Comparison of ENCODE assay signal across 22 mouse cellular contexts in the genomic region with DNA sequence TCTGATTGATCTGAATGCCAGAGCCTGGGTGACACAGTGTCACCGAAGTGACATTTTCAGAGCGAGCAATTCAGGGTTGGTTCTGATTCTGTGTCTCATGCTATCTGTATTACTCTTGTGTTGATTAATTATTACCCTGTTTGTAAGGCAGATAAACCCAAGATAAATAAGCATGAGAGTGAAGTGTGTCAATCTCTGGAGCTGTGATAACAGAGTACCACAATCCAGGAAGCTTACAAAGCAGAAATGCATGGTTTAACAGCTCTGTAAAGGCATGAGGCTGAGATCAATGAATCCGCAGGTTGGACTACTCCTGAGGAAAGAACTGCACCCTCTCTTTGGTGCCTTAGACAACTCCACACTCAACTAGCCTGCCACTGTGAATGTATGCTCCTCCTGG.
DNase-seq lines count a peak whose midpoint lies in the region; ATAC-seq and TF ChIP-seq lines count a peak whose summit lies in the region.
"Had no signal": no experiment of that assay in that cellular context is flagged by ENCODE, and none has a peak within 500 bp of the region (broad histone marks: within the 10 kb centered on the region; RNA-seq: fewer than 3 reads in every experiment).

No protein-coding gene starts in this region.

- TF ChIP-seq POLR2A in liver, adult 2 months (IDR thresholded peaks at IDR 0.05; ENCODE audit: extremely low read depth, insufficient read depth, low read length), result no peak

- 0 out of 2 replicates have a peak, but pooled peaks cover 3% of the 10 kb centered on the region for H3K27me3 ChIP-seq in liver, adult 2 months (ENCODE audit: control insufficient read depth, insufficient read depth, low read length)
- no peaks in the 10 kb centered on the region for H3K27me3 ChIP-seq in intestine, embryonic 15.5 days (replicated peaks)
- H3K27me3 ChIP-seq in intestine, embryonic 16.5 days (replicated peaks; ENCODE audit: control insufficient read depth, insufficient read depth, low read length), result no peaks in the 10 kb centered on the region
- no peaks in the 10 kb centered on the region for H3K27me3 ChIP-seq in intestine, postnatal 0 days (replicated peaks; ENCODE audit: control insufficient read depth, insufficient read depth, low read length)
- H3K27me3 ChIP-seq: CH12.LX had no signal

- H3K9me3 ChIP-seq in intestine, embryonic 15.5 days, result no peaks in the 10 kb centered on the region
- no peaks in the 10 kb centered on the region for H3K9me3 ChIP-seq in intestine, embryonic 16.5 days (ENCODE audit: control insufficient read depth, low read length)
- no peaks in the 10 kb centered on the region for H3K9me3 ChIP-seq in intestine, postnatal 0 days (ENCODE audit: control insufficient read depth)
- H3K9me3 ChIP-seq: G1E had no signal

- TF ChIP-seq CTCF in liver, adult 2 months (IDR thresholded peaks at IDR 0.05; ENCODE audit: low read depth, low read length), result no peak
- TF ChIP-seq CTCF in intestine, postnatal 0 days (IDR thresholded peaks at IDR 0.05; ENCODE audit: low read depth), result no peak

- intact Hi-C loops in heart, postnatal 10 days (cut with DNase I), result no loop called here

- no peak overlapping the region for H3K9ac ChIP-seq in liver, adult 2 months (ENCODE audit: low read depth, low read length)
- H3K9ac ChIP-seq in intestine, embryonic 15.5 days, result no peak overlapping the region
- no peak overlapping the region for H3K9ac ChIP-seq in intestine, embryonic 16.5 days (ENCODE audit: low read depth, low read length)
- no peak overlapping the region for H3K9ac ChIP-seq in intestine, postnatal 0 days (ENCODE audit: low read depth, low read length)

- H3K4me2 ChIP-seq in intestine, embryonic 15.5 days (replicated peaks), result no peak overlapping the region
- no peak overlapping the region for H3K4me2 ChIP-seq in intestine, embryonic 16.5 days (ENCODE audit: low read depth, low read length)
- H3K4me2 ChIP-seq in intestine, postnatal 0 days (replicated peaks; ENCODE audit: low read depth), result peak overlapping the region; percentile 21; the same call in 1 of the 2 replicates

- no peaks in the 10 kb centered on the region for H3K79me2 ChIP-seq in liver, adult 2 months (ENCODE audit: control insufficient read depth, insufficient read depth, low read length)

- peak; percentile 55 for DNase-seq in liver, adult 2 months (ENCODE audit: extremely low read depth, low read depth, low spot score)
- DNase-seq in liver, result no peak
- no peak for DNase-seq in B cell, adult 2 months
- DNase-seq in heart, postnatal 10 days, result no peak
- DNase-seq in cerebellum, adult 11-12 months, result no peak
- DNase-seq: adrenal gland, adult 2 months; adrenal gland, adult 8-10 months; adrenal gland, postnatal 10 days; adrenal gland, postnatal 14 days; adrenal gland, postnatal 25 days; adrenal gland, postnatal 36 days; cerebellum, adult 11 months; cerebellum, adult 18-20 months; cerebellum, adult 2 months had no signal

- 31% methylated on average over 3 of the region's 3 CpGs for WGBS in liver, adult 2 months
- 70% methylated on average over 3 of the region's 3 CpGs for WGBS in intestine, embryonic 15.5 days
- WGBS in intestine, embryonic 16.5 days, result 67% methylated on average over 3 of the region's 3 CpGs
- WGBS in intestine, postnatal 0 days, result 41% methylated on average over 3 of the region's 3 CpGs

- no peaks in the 10 kb centered on the region for H3K36me3 ChIP-seq in liver, adult 2 months (ENCODE audit: control insufficient read depth, insufficient read depth, low read length)
- no peaks in the 10 kb centered on the region for H3K36me3 ChIP-seq in intestine, embryonic 15.5 days
- no peaks in the 10 kb centered on the region for H3K36me3 ChIP-seq in intestine, embryonic 16.5 days (ENCODE audit: control insufficient read depth, insufficient read depth, low read length)
- H3K36me3 ChIP-seq in intestine, postnatal 0 days (ENCODE audit: control insufficient read depth, insufficient read depth), result no peaks in the 10 kb centered on the region
- H3K36me3 ChIP-seq: G1E had no signal

- H3K4me1 ChIP-seq in liver, adult 2 months (ENCODE audit: control insufficient read depth, insufficient read depth, low read length), result no peaks in the 10 kb centered on the region
- no peaks in the 10 kb centered on the region for H3K4me1 ChIP-seq in intestine, embryonic 15.5 days (replicated peaks)
- H3K4me1 ChIP-seq in intestine, embryonic 16.5 days (ENCODE audit: control insufficient read depth, insufficient read depth, low read length), result no peaks in the 10 kb centered on the region
- H3K4me1 ChIP-seq in intestine, postnatal 0 days (replicated peaks; ENCODE audit: control insufficient read depth, insufficient read depth, low read length), result no peaks in the 10 kb centered on the region

- no peak overlapping the region for H3K27ac ChIP-seq in liver, adult 2 months (replicated peaks; ENCODE audit: insufficient read depth, low read depth, low read length)
- H3K27ac ChIP-seq in intestine, embryonic 15.5 days, result no peak overlapping the region
- no peak overlapping the region for H3K27ac ChIP-seq in intestine, embryonic 16.5 days (ENCODE audit: low read length)
- no peak overlapping the region for H3K27ac ChIP-seq in intestine, postnatal 0 days (ENCODE audit: low read depth, low read length)

- peak; percentile 53 for ATAC-seq in intestine, embryonic 15.5 days
- peak; percentile 79 for ATAC-seq in intestine, embryonic 16.5 days
- ATAC-seq in intestine, postnatal 0 days, result 0 out of 2 replicates have a peak, but pooled peaks have one; percentile 22
- ATAC-seq: activated CD4-positive, CD25-positive, alpha-beta regulatory T cell, adult 4 months; CD4-positive, CD25-positive, alpha-beta regulatory T cell, adult 4 months; Patski had no signal

- no peak overlapping the region for H3K4me3 ChIP-seq in liver, adult 2 months (ENCODE audit: insufficient read depth, low read depth, low read length)
- H3K4me3 ChIP-seq in intestine, embryonic 15.5 days (replicated peaks), result no peak overlapping the region
- no peak overlapping the region for H3K4me3 ChIP-seq in intestine, embryonic 16.5 days (ENCODE audit: low read length)
- no peak overlapping the region for H3K4me3 ChIP-seq in intestine, postnatal 0 days (ENCODE audit: low read depth, low read length)

Comparison
In these comparisons a context has a peak if more than half of its experiments do, and no peak if none do; other contexts are left out.
1. ATAC-seq: peak in every context shown above with its lines; median percentile 79 in intestine, embryonic 16.5 days; 53 in intestine, embryonic 15.5 days; 22 in intestine, postnatal 0 days.